Mouse (Mus musculus) liver, postnatal 0 days (tissue): Measurements from ENCODE around the gene 4933411K16Rik.

Experiments used
- CTCF ChIP-seq: sonication (generic); IDR thresholded peaks from 2 replicates; pipeline ENCODE4 v1.5.1; 2016; ENCODE audit warnings: antibody characterized with exemption, low read depth
- EP300 ChIP-seq: IDR thresholded peaks from 2 replicates; pipeline ENCODE4 v1.6.1; 2016; ENCODE audit warnings: antibody characterized with exemption, low read depth, mild to moderate bottlenecking

DNA sequence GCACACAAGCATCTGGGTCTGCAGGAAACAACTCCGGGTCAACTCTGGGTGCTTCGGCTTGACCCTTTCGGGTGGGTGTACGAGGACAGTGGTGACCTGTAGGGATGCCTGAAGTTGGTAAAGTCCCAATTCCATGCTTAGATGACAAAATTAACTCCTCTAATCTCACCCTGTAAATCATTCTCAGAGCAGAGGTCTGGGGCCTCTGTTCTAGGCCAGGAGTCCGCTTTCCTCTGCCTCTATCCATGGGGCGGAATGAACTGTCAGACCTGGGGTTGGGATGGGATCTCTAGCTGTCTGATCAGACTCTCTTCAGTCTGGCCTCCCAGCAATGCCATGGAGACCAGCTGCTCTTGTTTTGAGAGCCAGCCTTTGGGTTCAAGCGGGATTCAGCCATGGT, 9.4 kb downstream of the 4933411K16Rik start:
- TF ChIP-seq CTCF = no peak
- TF ChIP-seq EP300 = no peak
